ENCODE assay signal across 8 mouse cellular contexts in the genomic region with DNA sequence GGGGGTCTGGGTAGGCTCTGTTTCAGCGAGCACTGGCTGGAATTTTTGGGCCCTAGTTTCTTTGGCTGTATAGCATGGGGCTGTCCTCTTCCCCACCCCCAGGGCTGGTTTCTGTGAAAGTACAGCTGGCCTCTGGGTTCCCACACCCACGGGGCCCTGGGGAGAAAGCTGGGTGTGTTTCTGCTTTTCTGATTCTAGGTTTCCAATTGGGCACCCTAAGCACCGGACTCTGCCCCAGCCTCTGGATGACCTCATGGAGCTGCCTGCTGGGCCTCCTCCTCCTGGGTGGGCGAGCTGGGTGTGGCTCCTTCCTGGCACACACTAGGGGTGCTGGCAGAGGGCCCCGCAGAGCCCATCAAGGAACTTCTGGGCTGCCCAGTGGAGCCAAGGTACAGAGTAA. TPM values are rescaled to one million over a fixed set of nuclear protein-coding genes. Genes with fewer than 3 reads are reported as not detected.
DNase-seq lines count a peak whose midpoint lies in the region; ATAC-seq and TF ChIP-seq lines count a peak whose summit lies in the region.
"Had no signal": no experiment of that assay in that cellular context is flagged by ENCODE, and none has a peak within 500 bp of the region (broad histone marks: within the 10 kb centered on the region; RNA-seq: fewer than 3 reads in every experiment).

No protein-coding gene starts in this region.

- H3K4me3 ChIP-seq in gastrocnemius, adult 2 months, result no peak overlapping the region

- no peak for TF ChIP-seq CTCF in gastrocnemius, adult 2 months (IDR thresholded peaks at IDR 0.05)

- ATAC-seq in cerebellum, adult (ENCODE audit: insufficient number of reproducible peaks, low FRiP score, low TSS enrichment), result no peak

- peak; percentile 77 for DNase-seq in NIH3T3 (ENCODE audit: low read depth)
- DNase-seq in gastrocnemius, adult 2 months, result peak; percentile 71
- DNase-seq in kidney, adult 11 months, result peak; percentile 95
- DNase-seq in lung, postnatal 25 days (ENCODE audit: low spot score), result peak; percentile 72
- DNase-seq in ovary, postnatal 36 days (ENCODE audit: low spot score), result no peak
- no peak for DNase-seq in frontal cortex, postnatal 25 days (ENCODE audit: low spot score in 2 of 2)

- intact Hi-C loops in gastrocnemius, adult 2 months (cut with DNase I), result no loop called here

- H3K27ac ChIP-seq in gastrocnemius, adult 2 months, result peak overlapping the region; percentile 68
- H3K27ac ChIP-seq: macrophage had no signal

RNA-seq across cellular contexts. Expression of gene Arhgap27, which starts 16.8 kb away (rescaled TPM):
- total RNA-seq in gastrocnemius, adult 2 months (2021), result 1 to 10 TPM; 6.0 to 8.8 TPM

Comparison
In these comparisons a context has a peak if more than half of its experiments do, and no peak if none do; other contexts are left out.
1. DNase-seq: peak in NIH3T3 (single experiment), gastrocnemius, adult 2 months (single experiment), kidney, adult 11 months (single experiment) and lung, postnatal 25 days (single experiment); none in ovary, postnatal 36 days (single experiment) and frontal cortex, postnatal 25 days (0 of 2).